Mouse (Mus musculus): Measurements from ENCODE around the gene Gm13279. TPM values are rescaled to one million over a fixed set of nuclear protein-coding genes. Genes with fewer than 3 reads are reported as not detected.

The Gm13279 gene
- not detected for polyA plus RNA-seq (2017; shearing (Covaris generic))

DNA sequence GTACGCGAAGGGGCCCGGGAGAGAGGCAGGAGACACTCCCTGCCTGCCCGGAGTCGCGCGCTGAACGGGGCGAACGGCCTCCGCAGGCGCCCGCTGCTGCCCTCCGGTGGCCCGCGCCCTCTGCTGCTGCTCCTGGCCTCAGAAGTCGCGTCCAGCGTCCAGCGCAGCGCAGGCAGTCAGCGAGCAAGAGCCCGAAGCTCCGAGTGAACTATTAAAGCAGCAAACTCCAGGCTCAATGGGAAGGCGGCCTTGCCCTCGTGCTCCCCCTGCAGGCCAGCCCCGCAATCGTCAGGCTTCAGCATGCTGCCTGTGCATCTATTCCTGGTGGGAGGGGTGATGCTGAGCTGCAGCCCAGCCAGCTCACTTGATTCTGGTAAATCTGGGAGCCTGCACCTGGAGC lies at the start of gene Gm13279:
Gene Gm13279 (plus strand): TSS at position 301 of the 400 bp plus-strand sequence.

DNA sequence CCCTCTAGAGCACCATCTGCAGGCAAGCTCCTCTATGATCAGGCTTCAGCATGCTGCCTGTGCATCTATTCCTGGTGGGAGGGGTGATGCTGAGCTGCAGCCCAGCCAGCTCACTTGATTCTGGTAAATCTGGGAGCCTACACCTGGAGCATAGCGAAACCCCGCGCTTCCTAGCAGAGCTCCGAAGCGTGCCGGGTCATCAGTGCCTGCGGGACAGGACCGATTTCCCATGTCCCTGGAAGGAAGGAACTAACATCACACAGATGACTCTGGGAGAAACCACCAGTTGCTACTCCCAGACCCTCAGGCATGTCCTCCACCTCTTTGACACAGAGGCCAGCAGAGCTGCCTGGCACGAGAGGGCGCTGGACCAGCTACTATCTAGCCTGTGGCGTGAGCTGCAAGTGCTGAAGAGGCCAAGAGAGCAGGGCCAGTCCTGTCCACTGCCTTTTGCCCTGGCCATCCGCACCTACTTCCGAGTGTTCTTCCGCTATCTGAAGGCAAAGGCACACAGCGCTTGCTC lies 42.3 kb upstream of the Gm13279 start, which contains the start of gene Gm13271:
Gene Gm13271 (plus strand): TSS at position 51 of the 523 bp plus-strand sequence.

GRCm38 (mm10) chr4:88759610-88760268 lies 37.5 kb upstream of the Gm13279 start, which contains the start of gene Gm13283:
Gm13283 (plus strand) TSS chr4:88760119.

GRCm38 (mm10) chr4:88773534-88773933 lies 23.7 kb upstream of the Gm13279 start, which contains the start of gene Gm13290:
Gm13290 (plus strand) TSS chr4:88773834.

DNA sequence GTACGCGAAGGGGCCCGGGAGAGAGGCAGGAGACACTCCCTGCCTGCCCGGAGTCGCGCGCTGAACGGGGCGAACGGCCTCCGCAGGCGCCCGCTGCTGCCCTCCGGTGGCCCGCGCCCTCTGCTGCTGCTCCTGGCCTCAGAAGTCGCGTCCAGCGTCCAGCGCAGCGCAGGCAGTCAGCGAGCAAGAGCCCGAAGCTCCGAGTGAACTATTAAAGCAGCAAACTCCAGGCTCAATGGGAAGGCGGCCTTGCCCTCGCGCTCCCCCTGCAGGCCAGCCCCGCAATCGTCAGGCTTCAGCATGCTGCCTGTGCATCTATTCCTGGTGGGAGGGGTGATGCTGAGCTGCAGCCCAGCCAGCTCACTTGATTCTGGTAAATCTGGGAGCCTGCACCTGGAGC lies 20.6 kb upstream of the Gm13279 start, which contains the start of gene Gm13289:
Gene Gm13289 (plus strand): TSS at position 301 of the 400 bp plus-strand sequence.

DNA sequence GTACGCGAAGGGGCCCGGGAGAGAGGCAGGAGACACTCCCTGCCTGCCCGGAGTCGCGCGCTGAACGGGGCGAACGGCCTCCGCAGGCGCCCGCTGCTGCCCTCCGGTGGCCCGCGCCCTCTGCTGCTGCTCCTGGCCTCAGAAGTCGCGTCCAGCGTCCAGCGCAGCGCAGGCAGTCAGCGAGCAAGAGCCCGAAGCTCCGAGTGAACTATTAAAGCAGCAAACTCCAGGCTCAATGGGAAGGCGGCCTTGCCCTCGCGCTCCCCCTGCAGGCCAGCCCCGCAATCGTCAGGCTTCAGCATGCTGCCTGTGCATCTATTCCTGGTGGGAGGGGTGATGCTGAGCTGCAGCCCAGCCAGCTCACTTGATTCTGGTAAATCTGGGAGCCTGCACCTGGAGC lies 17.6 kb upstream of the Gm13279 start, which contains the start of gene Gm13272:
Gene Gm13272 (plus strand): TSS at position 301 of the 400 bp plus-strand sequence.

GRCm38 (mm10) chr4:88781831-88782230 lies 15.4 kb upstream of the Gm13279 start, which contains the start of gene Ifnz:
Ifnz (plus strand) TSS chr4:88782131.

DNA sequence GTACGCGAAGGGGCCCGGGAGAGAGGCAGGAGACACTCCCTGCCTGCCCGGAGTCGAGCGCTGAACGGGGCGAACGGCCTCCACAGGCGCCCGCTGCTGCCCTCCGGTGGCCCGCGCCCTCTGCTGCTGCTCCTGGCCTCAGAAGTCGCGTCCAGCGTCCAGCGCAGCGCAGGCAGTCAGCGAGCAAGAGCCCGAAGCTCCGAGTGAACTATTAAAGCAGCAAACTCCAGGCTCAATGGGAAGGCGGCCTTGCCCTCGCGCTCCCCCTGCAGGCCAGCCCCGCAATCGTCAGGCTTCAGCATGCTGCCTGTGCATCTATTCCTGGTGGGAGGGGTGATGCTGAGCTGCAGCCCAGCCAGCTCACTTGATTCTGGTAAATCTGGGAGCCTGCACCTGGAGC lies 11.8 kb upstream of the Gm13279 start, which contains the start of gene Gm13276:
Gene Gm13276 (plus strand): TSS at position 301 of the 400 bp plus-strand sequence.

DNA sequence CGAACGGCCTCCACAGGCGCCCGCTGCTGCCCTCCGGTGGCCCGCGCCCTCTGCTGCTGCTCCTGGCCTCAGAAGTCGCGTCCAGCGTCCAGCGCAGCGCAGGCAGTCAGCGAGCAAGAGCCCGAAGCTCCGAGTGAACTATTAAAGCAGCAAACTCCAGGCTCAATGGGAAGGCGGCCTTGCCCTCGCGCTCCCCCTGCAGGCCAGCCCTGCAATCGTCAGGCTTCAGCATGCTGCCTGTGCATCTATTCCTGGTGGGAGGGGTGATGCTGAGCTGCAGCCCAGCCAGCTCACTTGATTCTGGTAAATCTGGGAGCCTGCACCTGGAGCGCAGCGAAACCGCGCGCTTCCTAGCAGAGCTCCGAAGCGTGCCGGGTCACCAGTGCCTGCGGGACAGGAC lies 8.8 kb upstream of the Gm13279 start, which contains the start of gene Gm13277:
Gene Gm13277 (plus strand): TSS at position 231 of the 400 bp plus-strand sequence.

GRCm38 (mm10) chr4:88791250-88791649 lies 5.9 kb upstream of the Gm13279 start, which contains the start of gene Gm13278:
Gm13278 (plus strand) TSS chr4:88791550.

DNA sequence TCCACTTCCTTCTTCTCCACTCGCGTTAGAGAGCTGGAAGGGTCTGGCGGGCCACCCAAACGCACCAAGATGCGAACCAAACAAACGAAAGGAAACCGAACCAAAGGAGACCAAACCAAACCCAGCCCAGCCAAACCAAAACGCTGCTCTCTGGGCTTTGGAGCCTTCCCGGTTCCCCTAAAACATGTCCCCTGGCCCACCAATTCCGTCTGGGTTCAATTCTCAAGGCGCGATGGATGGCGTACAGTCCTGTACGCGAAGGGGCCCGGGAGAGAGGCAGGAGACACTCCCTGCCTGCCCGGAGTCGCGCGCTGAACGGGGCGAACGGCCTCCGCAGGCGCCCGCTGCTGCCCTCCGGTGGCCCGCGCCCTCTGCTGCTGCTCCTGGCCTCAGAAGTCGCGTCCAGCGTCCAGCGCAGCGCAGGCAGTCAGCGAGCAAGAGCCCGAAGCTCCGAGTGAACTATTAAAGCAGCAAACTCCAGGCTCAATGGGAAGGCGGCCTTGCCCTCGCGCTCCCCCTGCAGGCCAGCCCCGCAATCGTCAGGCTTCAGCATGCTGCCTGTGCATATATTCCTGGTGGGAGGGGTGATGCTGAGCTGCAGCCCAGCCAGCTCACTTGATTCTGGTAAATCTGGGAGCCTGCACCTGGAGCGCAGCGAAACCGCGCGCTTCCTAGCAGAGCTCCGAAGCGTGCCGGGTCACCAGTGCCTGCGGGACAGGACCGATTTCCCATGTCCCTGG lies 3.1 kb upstream of the Gm13279 start, which contains the start of gene Gm13275:
Gene Gm13275 (plus strand): TSS at position 552 of the 740 bp plus-strand sequence.

GRCm38 (mm10) chr4:88799365-88799764 lies 2.2 kb downstream of the Gm13279 start, which contains the start of gene Gm13285:
Gm13285 (plus strand) TSS chr4:88799665.

DNA sequence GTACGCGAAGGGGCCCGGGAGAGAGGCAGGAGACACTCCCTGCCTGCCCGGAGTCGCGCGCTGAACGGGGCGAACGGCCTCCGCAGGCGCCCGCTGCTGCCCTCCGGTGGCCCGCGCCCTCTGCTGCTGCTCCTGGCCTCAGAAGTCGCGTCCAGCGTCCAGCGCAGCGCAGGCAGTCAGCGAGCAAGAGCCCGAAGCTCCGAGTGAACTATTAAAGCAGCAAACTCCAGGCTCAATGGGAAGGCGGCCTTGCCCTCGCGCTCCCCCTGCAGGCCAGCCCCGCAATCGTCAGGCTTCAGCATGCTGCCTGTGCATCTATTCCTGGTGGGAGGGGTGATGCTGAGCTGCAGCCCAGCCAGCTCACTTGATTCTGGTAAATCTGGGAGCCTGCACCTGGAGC lies 5.8 kb downstream of the Gm13279 start, which contains the start of gene Gm13287:
Gene Gm13287 (plus strand): TSS at position 301 of the 400 bp plus-strand sequence.

GRCm38 (mm10) chr4:88805231-88805630 lies 8.0 kb downstream of the Gm13279 start, which contains the start of gene Gm13288:
Gm13288 (plus strand) TSS chr4:88805531.

GRCm38 (mm10) chr4:88815928-88816327 lies 18.7 kb downstream of the Gm13279 start, which contains the start of gene Ifna7:
Ifna7 (plus strand) TSS chr4:88816228.

GRCm38 (mm10) chr4:88819659-88820058 lies 22.5 kb downstream of the Gm13279 start, which contains the start of gene Ifna11:
Ifna11 (plus strand) TSS chr4:88819959.

GRCm38 (mm10) chr4:88827116-88827515 lies 29.9 kb downstream of the Gm13279 start, which contains the start of gene Ifna6:
Ifna6 (plus strand) TSS chr4:88827416.

DNA sequence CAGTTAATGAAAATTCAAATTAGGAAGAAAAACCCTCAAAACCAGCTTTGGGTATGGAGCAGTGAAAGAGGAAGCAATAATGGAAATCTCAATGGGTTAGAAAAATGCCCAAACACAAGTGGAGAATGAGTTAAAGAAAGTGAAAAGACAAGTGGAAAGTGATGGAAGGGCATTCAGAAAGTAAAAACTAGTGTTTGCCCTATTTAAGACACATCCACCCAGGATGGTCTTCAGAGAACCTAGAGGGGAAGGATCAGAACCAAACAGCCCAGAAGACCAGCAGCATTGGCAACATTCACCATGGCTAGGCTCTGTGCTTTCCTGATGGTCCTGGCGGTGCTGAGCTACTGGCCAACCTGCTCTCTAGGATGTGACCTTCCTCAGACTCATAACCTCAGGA lies 38.0 kb downstream of the Gm13279 start, which contains the start of gene Ifna5:
Gene Ifna5 (plus strand): TSS at position 301 of the 400 bp plus-strand sequence.

GRCm38 (mm10) chr4:88841438-88841911 lies 44.3 kb downstream of the Gm13279 start, which contains the start of gene Ifna4:
Ifna4 (plus strand) TSS chr4:88841861.

